Mouse (Mus musculus) c-Kit-positive CD71-positive TER-119-positive erythroid progenitor cells, embryonic 14.5 days (primary cell): ENCODE measurements around the gene Slc39a11.

Source experiments
- DNase-seq: peaks from one replicate; pipeline ENCODE4 v3.0.0-alpha.2; 2013; ENCODE audit warnings: low spot score

Gene Slc39a11

DNA sequence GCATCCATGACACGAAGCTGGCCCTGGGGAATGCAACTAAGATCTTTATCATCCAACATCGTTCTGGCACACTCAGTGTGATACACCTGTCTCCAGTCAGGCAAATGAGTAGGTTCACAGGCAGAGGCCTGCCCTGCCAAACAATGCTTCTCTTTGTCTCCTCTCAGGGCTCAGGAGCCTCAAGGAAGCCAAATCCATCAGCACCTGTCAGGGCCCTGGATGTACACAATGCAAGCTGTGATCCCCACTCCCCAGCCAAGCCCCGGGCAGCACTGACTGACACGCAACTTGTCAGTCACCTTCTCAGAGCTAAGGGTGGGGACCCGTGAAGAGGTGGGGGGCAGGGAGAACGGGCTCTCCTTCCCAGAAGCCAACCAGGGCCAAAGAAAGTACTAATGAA, 417.8 kb downstream of the Slc39a11 start:
- no peak for DNase-seq

DNA sequence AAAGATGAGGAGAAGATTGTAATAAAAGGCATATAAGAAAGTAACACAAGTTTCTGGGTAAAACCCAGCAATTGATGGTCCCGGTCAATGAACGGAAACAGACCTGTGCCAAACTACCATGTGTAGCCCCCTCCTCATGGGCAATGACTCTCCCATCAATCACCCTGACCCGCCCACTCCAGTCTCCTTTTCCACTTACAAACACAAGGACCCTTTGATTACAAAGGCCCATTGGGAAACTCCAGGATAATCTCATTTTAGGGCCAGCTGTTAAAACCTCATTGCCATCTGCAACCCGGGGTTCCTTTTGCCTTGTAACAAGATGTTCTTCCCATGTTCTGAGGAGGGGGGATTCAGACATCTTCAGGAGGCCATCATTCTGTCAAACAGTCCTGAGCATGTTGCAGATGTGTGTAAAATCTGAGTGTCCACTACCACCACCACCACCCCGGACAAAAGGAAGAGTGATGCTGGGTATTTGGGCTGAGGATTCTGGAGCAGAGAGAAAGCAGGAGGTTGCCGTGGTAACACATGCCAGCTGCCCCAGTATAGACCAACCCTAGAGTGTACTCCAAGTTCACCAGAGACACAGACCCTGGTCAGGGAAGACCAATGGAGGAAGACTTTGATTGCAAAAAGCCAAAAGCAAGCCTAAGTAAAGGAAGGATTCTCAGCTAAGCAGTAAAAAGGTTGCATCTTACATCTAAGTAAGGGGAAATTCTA, 419.3 kb downstream of the Slc39a11 start:
- DNase-seq = no peak

DNA sequence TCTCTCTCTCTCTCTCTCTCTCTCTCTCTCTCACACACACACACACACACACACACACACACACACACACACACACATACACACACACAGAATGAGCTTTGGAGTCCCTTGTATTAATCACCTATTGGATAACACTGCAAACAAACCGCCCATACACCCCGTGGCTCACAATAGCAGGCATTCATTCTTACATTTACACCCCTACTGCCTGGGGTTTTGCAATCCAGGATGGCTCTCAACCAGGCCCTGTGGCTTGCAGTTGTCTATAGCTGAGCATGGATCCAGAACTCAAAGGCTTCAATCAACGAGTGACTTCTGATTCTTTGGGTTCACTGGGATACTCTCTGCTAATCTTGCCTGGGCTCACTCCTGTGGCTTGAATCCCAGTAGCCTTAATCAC, 424.1 kb downstream of the Slc39a11 start:
- no peak for DNase-seq

DNA sequence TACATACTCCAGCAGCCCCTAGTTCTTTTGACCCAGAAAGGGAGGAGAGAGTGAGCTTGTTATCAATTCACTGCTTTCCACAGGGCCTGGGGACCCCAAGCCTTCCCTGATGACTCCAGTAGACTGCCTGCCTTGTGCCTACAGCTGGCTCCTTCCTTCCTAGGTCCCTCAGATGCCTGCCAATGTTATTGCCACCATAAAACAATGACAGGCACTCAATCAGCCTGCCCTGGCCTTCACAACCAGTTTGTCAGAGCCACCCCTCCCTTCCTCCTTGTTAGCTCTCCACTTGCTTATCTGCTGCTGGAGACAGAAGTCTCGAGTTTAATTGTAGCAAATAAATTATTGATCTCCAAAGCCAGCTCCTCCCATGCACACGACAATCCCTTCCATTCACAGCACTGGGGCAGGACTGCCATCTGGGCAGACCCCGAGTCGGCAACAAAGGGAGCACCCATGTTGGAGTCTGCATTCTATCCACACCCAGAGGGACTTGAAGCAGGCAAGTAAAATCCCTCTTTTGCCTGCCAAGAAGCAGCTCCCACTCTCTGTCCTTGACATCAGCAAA, 426.0 kb downstream of the Slc39a11 start:
- DNase-seq = no peak

DNA sequence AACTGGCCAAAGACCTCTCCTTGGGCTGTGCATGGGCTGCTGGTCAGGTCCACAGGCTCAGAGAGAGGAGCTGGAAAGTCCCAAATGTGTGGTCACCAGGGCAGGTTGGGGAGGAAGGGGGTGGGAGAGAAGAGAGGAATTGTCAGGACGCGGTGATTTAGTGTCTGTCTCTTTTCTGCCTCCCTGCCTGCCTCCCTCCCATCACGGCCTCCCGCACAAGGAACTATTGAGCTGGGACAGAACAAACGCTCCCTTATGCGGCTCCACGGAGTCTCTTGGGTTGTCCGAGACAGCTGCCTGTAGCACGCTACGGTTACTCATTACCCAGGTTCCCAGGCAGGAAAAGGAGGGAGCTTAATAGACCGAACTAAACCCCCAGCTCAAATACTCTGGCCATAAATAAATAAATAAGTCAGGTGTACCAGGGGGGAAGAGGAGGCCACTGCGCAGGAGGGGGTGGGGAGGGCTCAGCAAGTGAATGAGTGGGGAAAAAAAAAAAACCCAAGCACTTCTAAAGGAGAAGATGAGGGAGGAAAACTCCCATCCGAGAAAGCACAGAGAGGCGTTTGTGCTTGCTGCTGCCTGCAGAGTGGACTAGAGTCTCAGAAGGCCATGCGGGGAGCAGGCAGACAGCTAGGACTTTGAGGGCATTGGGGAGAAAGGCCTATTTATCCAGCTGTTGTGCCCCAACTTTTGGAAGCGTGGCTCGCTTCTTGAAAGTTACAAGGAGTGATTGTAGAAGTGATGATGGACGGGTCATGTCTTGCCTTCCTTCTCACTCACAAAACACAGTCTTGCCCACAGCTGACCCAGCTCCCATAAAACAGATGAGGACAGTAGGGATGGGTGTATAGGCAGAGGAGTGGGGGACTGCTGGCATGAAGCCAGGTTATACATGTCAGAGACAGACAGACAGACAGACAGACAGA, 428.3 kb downstream of the Slc39a11 start:
- no peak for DNase-seq

DNA sequence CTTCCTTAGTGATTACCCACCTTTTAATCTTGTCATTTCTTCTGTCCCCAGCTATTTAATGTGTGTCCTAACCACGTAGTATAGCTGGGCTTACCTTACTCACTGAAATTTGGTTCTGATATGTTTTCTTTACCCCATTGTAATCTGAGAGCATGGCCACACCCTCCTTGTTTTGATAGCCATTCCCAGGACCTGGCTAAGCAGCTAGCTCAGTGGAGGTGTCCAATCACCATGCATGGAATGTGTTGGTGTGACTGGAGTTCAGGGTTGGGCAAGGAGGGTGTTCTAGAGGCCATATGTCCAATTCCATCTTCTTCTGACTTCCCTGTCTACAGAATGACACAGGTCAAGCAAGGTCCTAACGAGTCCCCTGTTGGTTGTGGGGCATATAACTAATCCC, 429.2 kb downstream of the Slc39a11 start:
- no peak for DNase-seq

DNA sequence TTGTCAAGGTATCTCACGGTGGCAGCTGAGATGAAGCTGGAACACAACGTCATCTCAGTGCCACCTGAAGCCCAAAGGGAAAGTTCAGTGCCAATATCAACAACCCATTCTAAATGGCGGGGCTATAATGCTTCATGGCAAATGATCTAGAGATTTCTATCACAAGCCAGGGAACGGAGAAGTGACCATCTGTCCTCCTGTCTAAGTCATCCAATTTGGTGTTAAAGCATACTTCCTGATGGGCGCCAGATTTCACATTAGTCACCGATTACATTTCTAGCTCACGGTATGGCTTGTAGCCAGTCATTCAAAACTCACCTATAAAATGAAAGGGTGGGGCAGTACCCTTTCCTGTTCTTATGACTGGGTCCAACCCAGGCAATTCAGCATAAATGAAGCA, 435.1 kb downstream of the Slc39a11 start:
- DNase-seq = no peak

DNA sequence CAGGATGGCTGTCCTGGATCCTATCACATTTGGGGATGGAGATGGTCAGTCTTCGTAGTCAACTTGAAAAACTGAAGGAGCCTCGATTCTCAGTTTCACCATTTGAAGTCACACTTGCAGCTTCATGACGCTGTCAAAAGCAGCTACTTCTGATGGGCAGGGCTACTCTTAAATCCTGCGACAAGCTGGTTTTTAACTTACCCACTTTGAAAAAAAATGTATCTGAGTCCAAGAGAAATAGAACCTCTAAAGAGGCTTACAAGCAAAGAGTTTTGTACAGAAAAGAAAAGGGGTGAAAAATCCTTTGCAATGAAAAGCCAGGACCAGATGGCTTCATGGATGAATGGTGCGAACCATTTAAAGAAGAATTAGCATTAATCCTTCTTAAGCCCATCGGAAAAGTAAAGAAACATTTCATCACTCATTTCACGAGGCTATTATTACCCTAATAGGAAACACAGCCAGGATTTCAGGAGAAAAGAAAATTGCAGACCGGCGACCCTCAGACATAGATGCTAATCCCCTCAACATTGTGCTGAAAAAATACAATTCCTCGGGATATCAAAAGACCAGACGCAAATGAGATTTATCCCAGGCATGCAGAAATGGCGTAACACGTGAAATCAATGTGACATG, 437.4 kb downstream of the Slc39a11 start:
- no peak for DNase-seq

DNA sequence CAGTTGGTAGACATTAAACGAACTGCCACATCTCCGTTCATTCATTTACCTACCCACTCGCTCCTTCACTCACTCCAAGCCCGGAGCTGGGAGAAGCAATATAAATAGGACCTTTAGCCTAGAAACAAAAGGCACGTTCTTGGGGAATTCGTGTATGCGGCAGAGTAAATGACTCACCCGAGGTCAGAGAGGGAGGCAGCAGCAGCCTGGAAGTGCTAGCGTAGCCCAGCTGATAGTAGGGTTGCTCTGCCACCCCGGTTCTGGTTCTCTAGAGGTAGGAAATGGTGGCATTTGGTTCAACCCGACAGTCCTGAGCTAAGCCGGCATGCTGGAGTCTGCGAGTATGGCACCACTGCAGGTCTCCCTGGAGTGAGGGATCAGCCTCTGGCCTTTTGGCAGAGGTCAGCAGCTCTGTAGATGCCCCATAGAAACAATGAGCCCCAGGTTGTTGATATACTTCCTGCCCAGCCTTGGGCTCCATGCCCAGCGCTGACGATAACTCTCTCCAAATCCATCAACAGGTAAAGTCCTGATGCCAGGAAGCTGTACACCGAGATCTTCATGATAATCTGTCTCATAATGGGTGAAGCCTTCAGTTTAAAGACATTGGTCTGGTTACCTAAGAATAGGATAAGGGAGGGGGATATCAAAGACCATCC, 440.5 kb downstream of the Slc39a11 start:
- no peak for DNase-seq

DNA sequence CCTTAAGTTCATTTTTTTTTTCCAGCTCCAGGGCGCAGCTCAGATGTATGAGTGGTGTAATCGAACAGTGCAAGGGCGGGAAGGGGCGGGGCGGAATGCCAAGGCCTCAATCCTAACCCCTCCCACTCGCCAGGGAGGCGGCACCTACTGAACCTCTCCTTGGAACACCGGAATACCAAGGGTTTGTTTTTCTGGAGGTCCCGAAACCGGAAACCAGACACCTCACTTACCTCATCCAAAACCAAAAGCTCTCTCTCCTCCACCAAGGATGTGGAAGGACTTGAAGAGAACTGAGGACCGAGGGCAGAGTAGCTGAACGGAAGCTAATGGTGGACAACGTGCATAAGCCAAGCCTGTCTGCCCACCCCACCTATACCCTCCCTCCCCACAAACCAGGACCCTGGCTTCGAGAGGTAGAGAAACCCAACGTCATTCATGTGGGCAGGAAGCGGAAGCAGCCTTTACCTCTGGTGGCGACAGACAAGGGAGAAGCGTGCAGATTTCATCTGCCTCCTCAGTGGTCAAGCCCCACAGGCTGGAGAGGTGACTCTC, 441.3 kb downstream of the Slc39a11 start:
- DNase-seq = no peak

DNA sequence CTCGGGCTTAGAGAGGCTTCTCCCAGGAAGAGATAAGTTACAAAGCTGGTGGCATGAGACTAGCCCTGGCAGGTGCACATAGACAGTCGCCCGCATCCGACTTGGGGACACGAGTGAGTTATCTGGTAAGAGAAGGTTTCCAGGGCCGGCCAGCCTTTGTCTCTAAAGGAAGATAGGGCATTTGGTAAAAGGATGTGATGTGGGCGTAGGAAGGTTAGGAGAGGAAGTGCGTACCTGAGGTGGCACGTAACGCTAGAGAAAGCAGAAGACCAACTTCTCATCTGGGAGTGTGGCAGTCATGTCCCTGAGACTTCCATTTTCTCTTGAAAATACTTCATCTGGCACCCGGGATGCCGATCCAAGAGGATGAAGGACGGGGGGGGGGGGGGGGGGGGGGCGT, 441.9 kb downstream of the Slc39a11 start:
- no peak for DNase-seq

DNA sequence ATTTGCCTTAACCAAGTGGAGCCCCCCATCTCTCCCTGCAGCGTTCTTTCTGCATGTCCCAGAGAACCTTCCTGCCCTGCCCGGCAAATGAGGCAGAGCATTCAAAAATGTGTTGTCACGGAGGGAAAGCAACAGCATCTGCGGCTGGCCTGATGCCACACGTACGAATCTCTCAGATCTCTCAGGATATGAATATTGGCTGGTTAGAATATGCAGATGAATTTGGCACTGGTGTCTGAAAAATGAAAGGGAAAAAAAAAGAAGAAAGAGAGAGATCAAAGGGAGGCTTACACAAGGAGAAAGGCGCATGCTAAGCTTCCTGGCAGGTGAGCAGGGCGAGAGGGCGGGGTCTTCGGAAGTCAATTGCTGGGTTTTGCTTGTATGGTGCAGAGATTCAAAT, 443.8 kb downstream of the Slc39a11 start:
- no peak for DNase-seq

DNA sequence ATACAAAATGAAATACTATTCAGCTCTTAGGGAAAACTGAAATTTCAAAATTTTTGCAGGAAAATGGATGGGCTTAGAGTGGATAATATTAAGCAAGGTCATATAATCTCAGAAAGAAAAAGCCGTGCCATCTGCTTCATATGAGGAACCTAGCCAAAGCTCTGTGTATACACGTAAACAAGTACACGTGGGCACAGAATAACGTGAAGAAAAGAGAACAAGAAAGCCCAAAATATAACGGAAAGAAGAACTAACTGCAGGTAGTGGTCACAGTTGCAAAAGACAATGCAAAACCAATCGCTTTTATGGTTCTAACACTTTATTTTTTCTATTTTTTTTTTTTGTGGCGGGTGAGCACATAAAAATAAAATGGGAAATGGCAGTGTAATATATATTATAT, 446.9 kb downstream of the Slc39a11 start:
- no peak for DNase-seq

DNA sequence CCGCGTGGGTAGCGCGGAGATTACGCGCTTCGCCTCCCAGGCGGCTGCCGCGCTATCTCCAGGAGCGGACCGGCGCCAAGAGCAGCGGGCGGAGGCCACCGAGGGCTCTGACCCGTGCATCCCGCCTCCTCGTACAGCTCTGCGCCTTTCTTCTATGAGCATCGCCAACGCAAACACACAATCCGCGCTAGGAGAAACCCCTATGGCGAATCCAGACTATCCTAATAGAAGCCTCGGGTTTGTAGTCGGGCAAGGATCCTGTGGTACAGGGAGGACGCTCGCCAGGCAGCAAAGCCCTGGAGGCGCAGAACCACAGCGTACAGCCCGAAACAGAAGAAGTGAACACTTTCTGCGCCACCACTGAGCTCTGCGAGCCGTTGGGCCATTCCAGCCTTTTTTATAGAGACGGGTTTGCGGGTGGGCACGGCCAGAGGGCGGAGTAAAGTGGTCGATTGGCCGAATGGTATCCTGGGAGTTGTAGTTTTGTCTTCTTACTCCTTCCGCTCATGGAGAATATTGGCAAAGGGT, 448.3 kb downstream of the Slc39a11 start:
- no peak for DNase-seq

DNA sequence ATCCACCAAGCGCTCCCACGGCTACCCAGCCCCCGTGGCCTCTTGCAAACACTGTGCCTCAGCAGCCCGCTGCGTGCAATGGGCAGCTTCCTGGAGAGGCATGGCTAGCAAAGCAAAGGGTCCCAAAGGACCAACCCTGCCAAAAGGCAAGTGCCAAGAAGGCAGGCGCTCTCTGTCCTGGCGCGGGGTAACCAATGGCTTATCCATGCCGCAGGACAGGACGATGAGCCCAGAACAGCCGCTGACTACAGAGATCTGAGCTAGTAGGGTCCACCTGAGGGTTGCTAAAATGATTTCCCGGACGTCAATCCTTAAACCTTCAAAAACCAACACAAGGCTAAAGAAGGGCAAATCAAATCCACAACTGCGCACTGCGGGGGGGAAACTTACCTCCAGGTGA, 449.0 kb downstream of the Slc39a11 start:
- no peak for DNase-seq

DNA sequence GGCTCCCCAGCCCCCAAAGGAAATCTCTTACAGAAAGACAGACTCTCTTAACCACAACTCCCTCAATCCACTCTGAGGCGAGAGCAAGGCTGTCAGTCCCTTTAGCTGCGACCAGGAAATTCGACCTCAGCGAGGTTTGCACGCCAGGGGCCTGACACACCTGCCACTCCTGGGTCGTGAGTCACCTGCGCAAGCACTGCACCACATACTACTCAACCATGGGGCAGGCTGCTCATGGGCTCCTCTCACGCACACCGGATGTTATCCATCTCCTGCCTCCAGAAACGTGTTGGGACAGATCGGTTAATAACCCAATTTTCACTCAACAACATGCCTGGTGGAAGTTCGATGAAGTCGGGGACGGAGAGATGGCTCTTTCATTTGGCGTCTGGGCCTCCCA, 451.3 kb downstream of the Slc39a11 start:
- DNase-seq = no peak

DNA sequence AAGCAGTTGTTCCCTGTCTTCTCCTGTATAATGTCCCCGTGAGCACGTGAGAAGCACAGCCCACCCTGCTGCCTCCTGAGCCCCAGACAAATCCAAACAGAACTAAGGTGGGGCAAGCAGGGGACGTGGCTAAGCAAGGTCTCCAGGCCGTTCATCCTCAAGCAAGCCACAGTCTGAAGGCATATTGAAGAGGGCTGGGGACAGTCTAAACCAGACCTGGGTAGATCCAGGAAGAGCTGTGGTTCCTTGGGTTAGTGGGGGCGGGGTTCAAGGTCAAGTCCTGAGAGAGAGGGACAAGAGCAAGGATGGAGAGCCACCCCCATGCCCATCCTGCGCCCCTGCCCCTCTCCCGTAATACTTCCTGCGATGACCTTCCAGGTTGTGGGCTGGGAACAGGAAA, 452.3 kb downstream of the Slc39a11 start:
- DNase-seq = no peak

DNA sequence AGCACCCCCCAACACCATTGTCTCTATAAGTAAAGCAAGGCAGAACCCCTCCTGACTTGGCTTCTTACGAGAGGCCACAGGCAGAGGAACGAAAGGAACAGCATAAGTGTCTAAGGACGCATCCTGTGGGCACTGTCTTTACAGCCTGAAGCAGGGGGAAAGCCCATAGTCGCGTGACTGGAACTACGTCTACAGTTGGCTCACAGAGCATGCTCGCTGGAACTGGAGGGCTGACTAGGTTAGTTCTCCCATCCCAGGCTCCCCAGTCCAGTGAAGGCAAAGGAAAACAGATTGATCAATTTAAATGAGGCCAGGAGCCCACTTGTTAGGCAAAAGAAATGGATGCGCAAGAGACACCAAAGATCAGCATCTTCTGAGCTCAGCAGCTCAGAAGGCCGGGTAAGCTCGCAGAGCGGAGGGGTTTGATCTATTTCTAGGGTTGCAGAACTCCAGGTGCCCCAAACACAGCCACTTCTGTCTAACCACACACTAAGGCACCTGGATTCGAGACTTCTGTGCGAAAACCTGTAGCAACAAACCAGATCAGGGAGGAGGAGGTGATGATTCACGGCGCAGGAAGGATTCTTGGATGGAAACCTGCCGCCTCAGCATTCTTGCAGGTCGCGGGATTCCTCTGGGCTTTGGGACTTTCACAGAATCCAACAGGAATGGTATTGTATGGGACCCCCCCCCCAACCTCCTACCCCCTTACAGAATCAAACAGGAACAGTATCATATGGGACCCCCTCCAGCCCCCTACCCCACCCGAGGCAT, 453.5 kb downstream of the Slc39a11 start:
- DNase-seq = no peak
